Mouse (Mus musculus) E14TG2a.4 (cell line): ENCODE data around the gene Iqcf3.

Experiments
- CTCF ChIP-seq: conservative IDR thresholded peaks from 2 replicates; pipeline ENCODE4 v1.5.1; 2014; ENCODE audit warnings: low read length
- NANOG ChIP-seq: IDR thresholded peaks from 2 replicates; pipeline ENCODE4 v1.6.1; 2014; ENCODE audit warnings: borderline replicate concordance, low read length, mixed read lengths
- POU5F1 ChIP-seq: IDR thresholded peaks from 2 replicates; pipeline ENCODE4 v1.6.1; 2014; ENCODE audit warnings: low read length, borderline replicate concordance

DNA sequence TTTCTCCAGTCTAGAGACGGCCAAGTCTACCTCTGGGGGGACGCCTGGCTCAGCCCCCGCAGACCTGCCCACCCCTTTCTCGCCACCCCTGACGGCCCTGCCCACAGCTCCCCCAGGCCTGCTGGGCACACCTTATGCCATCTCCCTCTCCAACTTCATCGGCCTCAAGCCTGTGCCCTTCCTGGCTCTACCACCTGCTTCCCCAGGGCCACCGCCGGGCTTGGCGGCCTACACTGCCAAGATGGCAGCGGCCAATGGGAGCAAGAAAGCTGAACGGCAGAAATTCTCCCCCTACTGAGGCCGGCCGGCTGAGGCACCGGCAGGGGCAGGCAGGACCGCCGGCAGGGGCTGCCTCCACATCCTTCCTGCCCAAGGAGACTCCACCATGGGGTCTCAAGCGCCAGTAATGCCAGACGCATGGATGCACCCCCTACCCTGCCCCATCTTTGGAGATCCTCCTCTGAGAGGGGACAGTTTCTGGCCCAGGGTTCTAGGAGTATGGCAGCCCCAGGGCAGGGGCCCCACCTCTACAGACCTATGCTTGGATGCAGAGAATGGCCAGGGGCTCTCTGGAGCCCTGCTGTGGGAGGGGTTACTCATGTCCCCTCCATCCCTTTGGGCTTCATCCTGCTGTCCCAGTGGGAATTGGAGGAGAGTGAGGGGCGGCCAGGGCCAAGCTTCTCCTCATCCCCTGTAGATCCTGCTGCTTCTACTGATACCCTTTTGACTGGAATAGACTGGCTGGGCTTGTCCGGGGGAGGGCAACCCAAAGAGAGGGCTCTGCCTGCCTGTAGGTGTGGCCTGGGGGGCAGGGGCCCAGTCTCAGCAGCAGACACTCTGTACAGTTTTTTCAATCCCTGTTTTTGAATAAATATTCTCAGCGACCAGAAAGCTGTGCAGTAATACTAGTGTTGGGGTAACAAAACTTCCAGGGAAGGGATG, 98.0 kb downstream of the Iqcf3 start:
- no peak for TF ChIP-seq CTCF
- TF ChIP-seq NANOG: no peak
- no peak for TF ChIP-seq POU5F1
